Mouse (Mus musculus): ENCODE results near the gene Ciart. TPM values are rescaled to one million over a fixed set of nuclear protein-coding genes. Genes with fewer than 3 reads are reported as not detected.
"Not testable (repeated sequence)": the region's sequence is repeated elsewhere in the genome, so short reads cannot be mapped to it uniquely, and the experiment has no call there.

Gene Ciart
- polyA plus RNA-seq, 1 experiment from 2014 or later, result 0.78 TPM

DNA sequence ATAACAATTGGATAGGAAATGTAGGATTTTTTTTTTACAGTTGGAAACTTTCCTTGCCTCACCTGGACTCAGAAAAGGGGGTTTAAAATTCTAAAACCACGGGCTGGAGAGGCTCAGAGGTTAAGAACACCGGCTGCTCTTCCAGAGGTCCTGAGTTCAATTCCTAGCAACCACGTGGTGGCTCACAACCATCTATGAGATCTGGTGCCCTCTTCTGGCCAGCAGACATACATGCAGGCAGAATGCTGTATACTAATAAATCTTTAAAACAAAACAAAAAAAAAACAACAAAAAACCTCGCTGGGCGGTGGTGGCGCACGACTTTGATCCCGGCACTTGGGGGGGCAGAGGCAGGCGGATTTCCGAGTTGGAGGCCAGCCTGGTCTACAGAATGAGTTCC is 20.8 kb downstream of the Ciart start:
- WGBS (ENCODE audit: insufficient replicate concordance), result 62% methylated on average over 10 of the region's 10 CpGs

DNA sequence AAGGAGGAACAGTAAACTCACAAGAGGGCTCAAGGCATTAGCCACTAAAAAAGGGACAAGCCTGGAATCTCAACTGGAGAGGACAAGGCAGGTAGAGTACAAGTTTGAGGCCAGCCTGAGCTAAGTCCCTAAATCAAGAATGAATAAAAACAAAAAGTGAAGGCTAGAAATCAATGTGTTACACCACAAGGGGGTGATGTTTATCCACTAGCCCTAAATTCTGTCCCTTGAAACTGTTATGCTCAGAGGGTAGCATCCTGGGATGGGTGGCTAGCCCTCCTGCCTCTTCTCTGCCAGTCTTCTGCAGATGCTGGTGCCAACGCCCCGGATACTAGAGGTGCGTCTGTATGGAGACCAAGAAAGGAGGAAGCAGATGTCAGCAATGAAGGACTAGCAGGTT is 21.7 kb downstream of the Ciart start:
- no peak overlapping the region for H3K9ac ChIP-seq (ENCODE audit: low read depth, low read length)

More for the DNA sequence above, 20.8 kb downstream of the Ciart start:
- no peak overlapping the region for H3K9ac ChIP-seq (ENCODE audit: low read depth, low read length)
- H3K4me3 ChIP-seq (ENCODE audit: low read depth, low read length), result no peak overlapping the region
- no peak for ATAC-seq (ENCODE audit: low read depth)
- peaks cover 3% of the 10 kb centered on the region for H3K4me1 ChIP-seq (ENCODE audit: control insufficient read depth, low read depth, low read length)
- H3K9me3 ChIP-seq (replicated peaks; ENCODE audit: control insufficient read depth, low read length), result no peaks in the 10 kb centered on the region
- no peaks in the 10 kb centered on the region for H3K27me3 ChIP-seq (ENCODE audit: control insufficient read depth, insufficient read depth, low read depth, low read length)
- no peak overlapping the region for H3K27ac ChIP-seq (ENCODE audit: low read length)
- peaks cover 4% of the 10 kb centered on the region for H3K36me3 ChIP-seq (ENCODE audit: control insufficient read depth, insufficient read depth)
- H3K4me2 ChIP-seq (ENCODE audit: low read depth, low read length), result no peak overlapping the region

DNA sequence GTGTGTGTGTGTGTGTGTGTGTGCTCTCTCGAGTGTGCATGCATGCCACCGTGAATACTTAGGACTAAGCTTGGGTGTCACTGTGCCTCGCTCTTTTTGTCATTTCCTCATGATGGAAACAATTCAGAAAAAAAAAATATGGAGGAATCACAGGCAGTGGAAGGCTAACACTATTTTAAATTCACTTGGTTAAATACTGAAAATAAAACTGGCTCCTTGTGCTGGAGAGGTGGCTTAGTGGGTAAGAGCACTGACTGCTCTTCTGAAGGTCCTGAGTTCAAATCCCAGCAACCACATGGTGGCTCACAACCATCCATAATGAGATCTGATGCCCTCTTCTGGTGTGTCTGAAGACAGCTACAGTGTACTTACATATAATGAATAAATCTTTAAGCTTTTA is 23.8 kb downstream of the Ciart start:
- H3K4me3 ChIP-seq (ENCODE audit: low read depth, low read length); H3K9ac ChIP-seq (ENCODE audit: low read depth, low read length); H3K4me2 ChIP-seq (ENCODE audit: low read depth, low read length); H3K27ac ChIP-seq (ENCODE audit: low read length); ATAC-seq (ENCODE audit: low read depth); H3K9me3 ChIP-seq (replicated peaks; ENCODE audit: control insufficient read depth, low read length); H3K27me3 ChIP-seq (ENCODE audit: control insufficient read depth, insufficient read depth, low read depth, low read length); H3K4me1 ChIP-seq (ENCODE audit: control insufficient read depth, low read depth, low read length); H3K36me3 ChIP-seq (ENCODE audit: control insufficient read depth, insufficient read depth): not testable (repeated sequence)
- WGBS (ENCODE audit: insufficient replicate concordance), result 63% methylated on average over 3 of the region's 3 CpGs

More for the DNA sequence above, 21.7 kb downstream of the Ciart start:
- ATAC-seq (ENCODE audit: low read depth), result no peak
- H3K36me3 ChIP-seq (ENCODE audit: control insufficient read depth, insufficient read depth), result peaks cover 4% of the 10 kb centered on the region
- no peaks in the 10 kb centered on the region for H3K9me3 ChIP-seq (replicated peaks; ENCODE audit: control insufficient read depth, low read length)
- no peaks in the 10 kb centered on the region for H3K27me3 ChIP-seq (ENCODE audit: control insufficient read depth, insufficient read depth, low read depth, low read length)
- no peak overlapping the region for H3K27ac ChIP-seq (ENCODE audit: low read length)
- H3K4me1 ChIP-seq (ENCODE audit: control insufficient read depth, low read depth, low read length), result peaks cover 6% of the 10 kb centered on the region
- no peak overlapping the region for H3K4me2 ChIP-seq (ENCODE audit: low read depth, low read length)
- no peak overlapping the region for H3K4me3 ChIP-seq (ENCODE audit: low read depth, low read length)
- WGBS (ENCODE audit: insufficient replicate concordance), result 59% methylated on average over 3 of the region's 3 CpGs

GRCm38 (mm10) chr3:95857050-95857449 is 25.0 kb downstream of the Ciart start:
- not testable (repeated sequence) for H3K4me2 ChIP-seq (ENCODE audit: low read depth, low read length); H3K4me3 ChIP-seq (ENCODE audit: low read depth, low read length); H3K9me3 ChIP-seq (replicated peaks; ENCODE audit: control insufficient read depth, low read length); H3K27ac ChIP-seq (ENCODE audit: low read length); H3K9ac ChIP-seq (ENCODE audit: low read depth, low read length); H3K4me1 ChIP-seq (ENCODE audit: control insufficient read depth, low read depth, low read length); H3K27me3 ChIP-seq (ENCODE audit: control insufficient read depth, insufficient read depth, low read depth, low read length); ATAC-seq (ENCODE audit: low read depth)
- H3K36me3 ChIP-seq (ENCODE audit: control insufficient read depth, insufficient read depth), result peaks cover 13% of the 10 kb centered on the region
- WGBS (ENCODE audit: insufficient replicate concordance), result 72% methylated on average over 1 of the region's 1 CpGs

DNA sequence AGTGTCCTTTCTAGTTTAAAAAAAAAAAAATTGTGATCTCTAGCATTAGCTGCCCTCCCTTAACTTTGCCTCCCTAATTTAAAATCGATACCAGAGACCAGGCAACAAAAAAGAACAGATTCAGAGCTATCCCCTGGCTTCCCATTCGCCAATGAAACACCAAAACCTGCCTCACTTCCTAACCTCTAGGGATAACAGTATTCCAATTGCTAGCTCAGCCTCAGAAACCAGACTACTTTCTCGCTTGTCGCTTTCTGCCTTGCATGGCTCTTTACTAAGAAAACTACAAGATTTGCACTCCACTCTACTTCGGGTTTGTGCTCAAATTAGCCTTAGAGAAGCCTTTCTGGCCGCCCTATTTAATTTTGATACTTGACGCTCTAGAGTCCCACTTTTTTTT is 25.9 kb downstream of the Ciart start:
- H3K27me3 ChIP-seq (ENCODE audit: control insufficient read depth, insufficient read depth, low read depth, low read length), result no peaks in the 10 kb centered on the region
- WGBS (ENCODE audit: insufficient replicate concordance), result 36% methylated on average over 7 of the region's 7 CpGs
- peak overlapping the region; percentile 84 for H3K27ac ChIP-seq (ENCODE audit: low read length)
- no peak for ATAC-seq (ENCODE audit: low read depth)
- H3K4me2 ChIP-seq (ENCODE audit: low read depth, low read length), result peak overlapping the region; percentile 79
- peaks cover 15% of the 10 kb centered on the region for H3K4me1 ChIP-seq (ENCODE audit: control insufficient read depth, low read depth, low read length)
- H3K9me3 ChIP-seq (replicated peaks; ENCODE audit: control insufficient read depth, low read length), result no peaks in the 10 kb centered on the region
- peak overlapping the region; percentile 82 for H3K4me3 ChIP-seq (ENCODE audit: low read depth, low read length)
- peak overlapping the region; percentile 85 for H3K9ac ChIP-seq (ENCODE audit: low read depth, low read length)
- H3K36me3 ChIP-seq (ENCODE audit: control insufficient read depth, insufficient read depth), result peaks cover 18% of the 10 kb centered on the region

DNA sequence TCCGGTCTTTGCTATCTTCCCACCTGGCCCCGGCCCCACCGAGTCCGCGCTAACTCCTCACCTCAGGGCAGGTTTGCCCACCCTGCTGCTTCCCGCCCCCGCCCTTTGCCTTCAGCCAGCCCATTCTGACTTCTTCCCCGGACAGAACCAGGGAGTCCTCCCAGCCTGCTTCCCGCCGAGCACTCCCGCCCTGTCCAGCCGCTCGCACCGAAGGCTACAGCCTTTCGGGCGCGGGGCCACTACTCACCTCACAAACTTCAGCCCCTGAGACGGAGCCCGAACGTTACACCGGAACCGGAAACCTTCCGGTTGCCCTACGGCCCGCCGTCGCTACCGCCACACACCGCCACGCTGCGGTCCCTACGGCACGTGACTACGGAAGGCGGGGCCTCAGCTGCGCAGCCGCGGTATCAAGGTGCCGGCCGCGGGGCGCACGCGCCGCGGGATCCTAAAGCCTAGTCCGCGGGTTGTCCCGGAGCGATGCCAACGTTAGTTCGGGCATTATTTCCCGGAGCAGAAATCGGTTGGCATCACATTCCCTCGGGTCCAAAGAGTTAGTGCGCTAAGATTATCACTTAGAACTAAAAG is 26.5 kb downstream of the Ciart start, which contains the start of gene Prpf3:
Gene Prpf3 (minus strand): TSS at position 384 of the 588 bp plus-strand sequence.
- peak within 1 kb of the TSS; percentile 82 for H3K4me3 ChIP-seq (ENCODE audit: low read depth, low read length)
- peak; percentile 98 for ATAC-seq (ENCODE audit: low read depth)
- H3K4me1 ChIP-seq (ENCODE audit: control insufficient read depth, low read depth, low read length), result peaks cover 19% of the 10 kb centered on the region
- WGBS (ENCODE audit: insufficient replicate concordance), result under 1% methylated on average over 56 of the region's 56 CpGs
- peaks cover 18% of the 10 kb centered on the region for H3K36me3 ChIP-seq (ENCODE audit: control insufficient read depth, insufficient read depth)
- no peaks in the 10 kb centered on the region for H3K27me3 ChIP-seq (ENCODE audit: control insufficient read depth, insufficient read depth, low read depth, low read length)
- peak within 1 kb of the TSS; percentile 79 for H3K4me2 ChIP-seq (ENCODE audit: low read depth, low read length)
- H3K27ac ChIP-seq (ENCODE audit: low read length), result peak within 1 kb of the TSS; percentile 84
- no peaks in the 10 kb centered on the region for H3K9me3 ChIP-seq (replicated peaks; ENCODE audit: control insufficient read depth, low read length)
- peak within 1 kb of the TSS; percentile 85 for H3K9ac ChIP-seq (ENCODE audit: low read depth, low read length)

GRCm38 (mm10) chr3:95851317-95851716 is 30.7 kb downstream of the Ciart start:
- Histone ChIP-seq H3K9ac (ENCODE audit: low read depth, low read length) (no peak overlapping the region), H3K27ac (ENCODE audit: low read length) (no peak overlapping the region)
- peak; percentile 24; the same call in 1 of the 2 replicates for ATAC-seq (ENCODE audit: low read depth)

GRCm38 (mm10) chr3:95850611-95851010 is 31.4 kb downstream of the Ciart start:
- no peaks in the 10 kb centered on the region for H3K9me3 ChIP-seq (replicated peaks; ENCODE audit: control insufficient read depth, low read length)
- no peak overlapping the region for H3K4me2 ChIP-seq (ENCODE audit: low read depth, low read length)
- peaks cover 64% of the 10 kb centered on the region for H3K36me3 ChIP-seq (ENCODE audit: control insufficient read depth, insufficient read depth)
- no peak overlapping the region for H3K27ac ChIP-seq (ENCODE audit: low read length)
- no peaks in the 10 kb centered on the region for H3K27me3 ChIP-seq (ENCODE audit: control insufficient read depth, insufficient read depth, low read depth, low read length)
- 30% methylated on average over 4 of the region's 4 CpGs for WGBS (ENCODE audit: insufficient replicate concordance)
- H3K9ac ChIP-seq (ENCODE audit: low read depth, low read length), result no peak overlapping the region
- no peak overlapping the region for H3K4me3 ChIP-seq (ENCODE audit: low read depth, low read length)
- peaks cover 14% of the 10 kb centered on the region for H3K4me1 ChIP-seq (ENCODE audit: control insufficient read depth, low read depth, low read length)
- ATAC-seq (ENCODE audit: low read depth), result 0 out of 2 replicates have a peak, but pooled peaks have one; percentile 17

More at GRCm38 (mm10) chr3:95851317-95851716, 30.7 kb downstream of the Ciart start:
- Histone ChIP-seq H3K36me3 (ENCODE audit: control insufficient read depth, insufficient read depth) (peaks cover 58% of the 10 kb centered on the region), H3K4me2 (ENCODE audit: low read depth, low read length) (no peak overlapping the region), H3K4me1 (ENCODE audit: control insufficient read depth, low read depth, low read length) (peaks cover 18% of the 10 kb centered on the region), H3K9me3 (replicated peaks; ENCODE audit: control insufficient read depth, low read length) (no peaks in the 10 kb centered on the region), H3K27me3 (ENCODE audit: control insufficient read depth, insufficient read depth, low read depth, low read length) (no peaks in the 10 kb centered on the region), H3K4me3 (ENCODE audit: low read depth, low read length) (no peak overlapping the region)
- 39% methylated on average over 8 of the region's 8 CpGs for WGBS (ENCODE audit: insufficient replicate concordance)

GRCm38 (mm10) chr3:95842503-95843214 is 39.4 kb downstream of the Ciart start:
- no peak overlapping the region for H3K4me2 ChIP-seq (ENCODE audit: low read depth, low read length)
- no peaks in the 10 kb centered on the region; the same call in 1 of the 2 replicates for H3K4me1 ChIP-seq (ENCODE audit: control insufficient read depth, low read depth, low read length)
- H3K9ac ChIP-seq (ENCODE audit: low read depth, low read length), result no peak overlapping the region
- H3K27ac ChIP-seq (ENCODE audit: low read length), result no peak overlapping the region
- H3K9me3 ChIP-seq (replicated peaks; ENCODE audit: control insufficient read depth, low read length), result no peaks in the 10 kb centered on the region
- H3K27me3 ChIP-seq (ENCODE audit: control insufficient read depth, insufficient read depth, low read depth, low read length), result no peaks in the 10 kb centered on the region
- 74% methylated on average over 3 of the region's 3 CpGs for WGBS (ENCODE audit: insufficient replicate concordance)
- H3K36me3 ChIP-seq (ENCODE audit: control insufficient read depth, insufficient read depth), result peaks cover 56% of the 10 kb centered on the region
- ATAC-seq (ENCODE audit: low read depth), result no peak
- H3K4me3 ChIP-seq (ENCODE audit: low read depth, low read length), result no peak overlapping the region

Measured in liver, embryonic 16.5 days (tissue).